Mouse (Mus musculus) G1E-ER4 (cell line): ENCODE results near the gene Cd8a. TPM values are rescaled to one million over a fixed set of nuclear protein-coding genes. Genes with fewer than 3 reads are reported as not detected.

Experiments used
- GATA1 ChIP-seq: IDR thresholded peaks from one replicate; pipeline ENCODE4 v1.8.0; 2012; ENCODE audit warnings: low read length, inconsistent platforms
- polyA plus RNA-seq: library from polyadenylated mRNA; stranded (reverse); fragments of >175 nt; gene quantifications from 2 replicates; pipeline ENCODE4 v1.2.3, GENCODE M21; 2012

The Cd8a gene
- polyA plus RNA-seq: not detected in 2 replicates

DNA sequence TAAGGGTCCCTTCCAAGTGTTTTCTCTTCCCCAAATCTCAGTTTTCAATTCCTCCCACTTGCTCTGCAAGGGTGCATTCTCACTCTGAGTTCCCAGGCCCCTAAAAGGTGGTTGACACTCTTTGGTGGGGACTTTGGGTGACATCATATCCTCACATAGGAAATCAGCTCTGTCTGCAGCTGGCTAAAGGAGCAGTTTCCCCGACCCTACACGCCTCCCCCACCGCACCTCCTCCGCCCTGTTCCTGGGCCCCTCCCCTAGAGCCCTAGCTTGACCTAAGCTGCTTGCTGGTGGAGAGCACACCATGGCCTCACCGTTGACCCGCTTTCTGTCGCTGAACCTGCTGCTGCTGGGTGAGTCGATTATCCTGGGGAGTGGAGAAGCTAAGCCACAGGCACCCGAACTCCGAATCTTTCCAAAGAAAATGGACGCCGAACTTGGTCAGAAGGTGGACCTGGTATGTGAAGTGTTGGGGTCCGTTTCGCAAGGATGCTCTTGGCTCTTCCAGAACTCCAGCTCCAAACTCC, at the start of gene Cd8a:
Gene Cd8a (plus strand): TSS at position 179 of the 527 bp plus-strand sequence.
- no peak for TF ChIP-seq GATA1

GRCm38 (mm10) chr6:71324816-71325215, 48.4 kb upstream of the Cd8a start:
- TF ChIP-seq GATA1: no peak

DNA sequence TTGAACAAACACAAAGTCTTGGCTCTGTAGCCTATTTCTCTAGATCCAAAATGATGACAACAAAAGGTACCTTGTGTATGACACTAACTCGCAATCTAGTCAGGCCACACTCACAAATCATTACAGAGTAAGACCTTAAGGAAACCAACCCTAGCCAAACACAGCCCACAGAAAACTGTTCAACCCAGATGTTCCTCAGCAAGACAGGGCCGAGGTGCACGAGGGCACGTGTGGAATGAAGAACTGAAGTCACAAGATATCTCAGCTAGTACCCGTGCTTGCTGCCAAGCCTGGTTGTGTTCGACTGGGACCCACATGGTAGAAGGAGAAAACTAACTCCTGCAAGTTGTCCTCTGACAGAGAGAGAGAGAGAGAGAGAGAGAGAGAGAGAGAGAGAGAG, 43.3 kb upstream of the Cd8a start:
- TF ChIP-seq GATA1: no peak

GRCm38 (mm10) chr6:71330486-71330885, 42.7 kb upstream of the Cd8a start:
- no peak for TF ChIP-seq GATA1

- TF ChIP-seq GATA1: no peak
Observed at GRCm38 (mm10) chr6:71332236-71332965, 40.8 kb upstream of the Cd8a start.

GRCm38 (mm10) chr6:71333031-71333430, 40.2 kb upstream of the Cd8a start:
- no peak for TF ChIP-seq GATA1

DNA sequence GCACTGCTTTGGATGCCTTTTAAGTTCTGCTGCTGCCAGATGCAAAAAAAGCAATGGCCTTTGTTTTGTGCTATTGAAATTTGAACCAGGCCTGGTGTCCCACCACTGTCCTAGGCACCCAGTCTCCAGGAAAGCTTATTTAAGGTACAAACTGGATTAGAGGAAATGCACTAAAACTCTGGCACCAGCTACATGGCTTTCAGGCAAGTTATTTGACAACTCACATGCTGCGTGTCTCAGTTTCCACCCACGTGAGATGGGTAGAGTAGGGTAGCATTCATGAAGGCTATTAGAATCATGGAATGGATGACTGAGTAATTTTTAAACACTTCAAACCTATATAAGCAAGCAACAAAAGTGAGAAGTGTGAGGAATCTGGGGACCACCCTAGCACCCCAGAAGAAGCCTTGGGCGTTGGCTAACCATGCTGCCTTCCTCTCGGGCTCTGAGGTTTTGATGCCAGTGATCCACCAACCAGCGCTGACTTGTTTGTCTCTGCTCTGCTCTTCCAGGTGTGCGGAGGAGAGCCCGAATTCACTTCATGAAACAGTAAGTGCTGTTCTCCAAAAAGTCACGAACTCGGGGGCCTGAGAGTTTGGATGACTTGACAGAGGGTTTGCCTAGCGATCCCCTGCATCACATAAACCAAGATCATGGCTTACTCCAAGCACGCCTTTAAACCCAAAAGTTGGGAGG, 39.5 kb upstream of the Cd8a start:
- no peak for TF ChIP-seq GATA1

GRCm38 (mm10) chr6:71337666-71338065, 35.6 kb upstream of the Cd8a start:
- TF ChIP-seq GATA1: no peak

DNA sequence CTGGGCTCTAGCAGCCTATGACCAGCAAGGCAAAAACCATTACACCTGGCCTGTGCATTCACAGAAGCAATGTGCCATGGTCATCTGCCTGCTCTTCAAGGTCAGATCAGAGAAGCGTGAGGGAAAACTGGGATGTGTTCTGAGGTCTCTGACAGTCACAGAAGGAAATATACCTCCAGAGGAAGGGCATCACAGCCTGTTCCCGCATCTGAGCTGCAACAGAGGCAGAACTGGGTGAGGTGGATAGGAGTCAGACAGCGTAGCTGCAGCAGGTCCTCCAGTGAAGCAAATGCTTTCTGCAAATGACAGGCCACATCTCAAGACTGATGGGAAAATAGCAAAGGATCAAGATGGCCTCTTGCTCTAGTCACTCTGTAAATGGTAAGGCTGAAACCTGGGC, 34.3 kb upstream of the Cd8a start:
- no peak for TF ChIP-seq GATA1

DNA sequence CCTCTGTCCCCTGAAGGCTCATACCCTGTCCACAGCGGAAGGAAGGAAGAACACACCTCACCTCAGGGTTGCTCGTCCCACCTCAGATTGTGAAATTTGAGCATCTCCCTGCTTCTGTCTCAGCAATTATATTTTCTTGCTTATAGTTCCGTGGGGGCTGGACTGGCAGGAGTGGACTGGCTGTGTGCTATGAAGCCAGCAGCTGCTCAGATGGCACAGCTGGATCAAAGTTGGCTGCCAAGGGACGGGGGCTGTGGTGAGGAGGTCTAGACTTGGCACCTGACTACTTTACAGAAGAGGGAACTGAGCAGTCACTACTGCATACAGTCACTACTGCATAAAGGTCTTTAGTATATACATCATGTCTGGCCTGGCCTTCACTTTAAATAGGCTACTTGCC, 33.9 kb upstream of the Cd8a start:
- no peak for TF ChIP-seq GATA1

DNA sequence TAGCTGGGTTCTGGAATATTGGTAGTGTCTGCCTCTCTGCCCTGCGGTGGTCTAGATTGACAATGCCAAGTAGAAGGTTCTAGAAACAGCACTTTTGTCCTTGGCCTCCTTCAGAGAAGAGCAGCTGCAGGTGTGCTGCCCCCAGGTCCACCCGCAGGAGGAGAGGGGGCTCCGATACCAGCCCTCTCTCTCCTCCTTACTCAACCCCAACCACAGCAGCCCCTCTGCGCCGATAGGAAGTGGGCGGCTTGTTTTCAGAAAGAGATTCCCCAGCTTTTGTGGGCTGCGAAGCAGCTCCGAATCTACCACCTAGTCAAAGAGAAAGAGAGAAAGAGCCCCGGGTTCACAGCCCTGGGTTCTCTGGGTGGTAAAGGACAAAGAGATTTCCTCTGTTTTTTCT, 32.0 kb upstream of the Cd8a start:
- no peak for TF ChIP-seq GATA1

GRCm38 (mm10) chr6:71348006-71348405, 25.2 kb upstream of the Cd8a start:
- no peak for TF ChIP-seq GATA1

DNA sequence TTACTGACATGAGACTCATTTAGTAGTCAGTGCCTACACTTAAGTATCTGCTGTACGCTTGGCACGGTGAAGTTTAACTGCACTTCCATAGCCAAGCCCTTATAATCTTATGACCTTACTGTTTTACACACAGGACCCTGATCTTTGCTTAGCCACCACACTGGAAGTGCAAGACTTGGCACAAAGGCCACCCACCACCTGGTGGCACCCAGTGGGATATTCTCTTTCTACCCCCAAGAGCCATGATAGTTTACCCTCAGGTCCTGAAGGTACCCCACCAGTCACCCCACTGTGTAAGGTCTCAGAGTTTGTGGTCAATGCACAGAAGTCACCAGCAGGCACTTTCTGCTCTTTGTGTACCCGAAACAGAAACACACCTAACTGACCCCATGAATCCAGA, 22.0 kb upstream of the Cd8a start:
- no peak for TF ChIP-seq GATA1

- TF ChIP-seq GATA1: no peak
Observed at GRCm38 (mm10) chr6:71352201-71352600, 21.0 kb upstream of the Cd8a start.

DNA sequence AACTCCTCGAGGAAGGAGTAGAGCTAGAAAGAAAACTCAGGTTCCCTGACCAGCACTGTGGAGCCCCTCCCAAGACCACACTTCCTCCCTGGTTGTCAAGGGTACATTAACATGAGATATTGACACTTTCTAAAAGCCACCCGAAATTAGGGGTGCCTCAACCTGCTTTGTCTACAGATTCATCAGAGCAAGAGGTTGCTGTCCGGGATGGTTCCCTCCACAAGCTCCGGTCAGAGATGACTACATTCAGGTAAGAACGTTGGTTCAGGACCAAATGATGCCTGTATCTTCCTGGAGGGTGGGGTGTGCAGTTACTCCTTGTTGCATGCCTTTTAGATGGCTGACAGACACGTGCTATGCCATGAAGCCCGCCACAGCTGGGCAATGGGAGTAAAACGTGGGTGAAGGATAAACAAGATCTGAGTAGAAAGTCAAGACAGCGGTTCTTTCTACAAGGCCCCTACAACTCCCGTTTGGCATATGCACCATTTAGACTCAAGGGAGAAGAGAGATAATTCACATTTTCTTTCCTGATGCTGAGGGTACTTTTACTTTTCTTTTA, 20.3 kb upstream of the Cd8a start:
- TF ChIP-seq GATA1: no peak

- no peak for TF ChIP-seq GATA1
Observed at GRCm38 (mm10) chr6:71353722-71354121, 19.5 kb upstream of the Cd8a start.
